Mouse (Mus musculus): Measurements from ENCODE around the gene Wrap73.

GRCm38 (mm10) chr4:154109216-154109849, 32.8 kb upstream of the Wrap73 start:
- TF ChIP-seq POLR2A (IDR thresholded peaks at IDR 0.05; ENCODE audit: control insufficient read depth, low read depth, low read length) (no peak), CTCF (IDR thresholded peaks at IDR 0.05; ENCODE audit: control insufficient read depth, insufficient read depth, insufficient replicate concordance, low read depth, low read length) (no peak)

All from testis, adult 2 months (tissue).